Mouse (Mus musculus) thymus, adult 2 months (tissue): Measurements from ENCODE around the gene Hdac10.

Experiments used
- CTCF ChIP-seq: fragments of 200-500 bp; IDR thresholded peaks from 2 replicates; pipeline ENCODE4 v1.5.1; 2012; ENCODE audit warnings: mild to moderate bottlenecking, control low read depth, low read length, moderate library complexity, borderline replicate concordance; ENCODE audit not compliant: control insufficient read depth, poor library complexity, insufficient read depth; ENCODE audit errors: extremely low read depth
- POLR2A ChIP-seq: fragments of 200-500 bp; IDR thresholded peaks from 2 replicates; pipeline ENCODE4 v1.6.1; 2012; ENCODE audit warnings: mild to moderate bottlenecking, low read length, control low read depth, moderate library complexity; ENCODE audit not compliant: control insufficient read depth, poor library complexity, insufficient read depth; ENCODE audit errors: extremely low read depth

- TF ChIP-seq POLR2A, result no peak
- no peak for TF ChIP-seq CTCF
These were observed 4.2 kb downstream of the Hdac10 start for GRCm38 (mm10) chr15:89124312-89124711.
